Mouse (Mus musculus) embryonic fibroblast, embryonic 13.5 days (primary cell): ENCODE measurements at regions not wholly inside any gene's neighbourhood (a gene's known extent, or its start where the extent isn't known, plus 50 kb on each side); places are given as distances from the start of the nearest gene placed in this dataset.

ENCODE experiments used
- CTCF ChIP-seq: IDR thresholded peaks from 2 replicates; pipeline ENCODE4 v1.5.1; 2011; ENCODE audit warnings: mild to moderate bottlenecking, control low read depth, low read length, moderate library complexity, borderline replicate concordance; ENCODE audit not compliant: insufficient read depth
- POLR2A ChIP-seq: IDR thresholded peaks from 2 replicates; pipeline ENCODE4 v1.6.1; 2011; ENCODE audit warnings: low read depth, mild to moderate bottlenecking, control low read depth, low read length, moderate library complexity

DNA sequence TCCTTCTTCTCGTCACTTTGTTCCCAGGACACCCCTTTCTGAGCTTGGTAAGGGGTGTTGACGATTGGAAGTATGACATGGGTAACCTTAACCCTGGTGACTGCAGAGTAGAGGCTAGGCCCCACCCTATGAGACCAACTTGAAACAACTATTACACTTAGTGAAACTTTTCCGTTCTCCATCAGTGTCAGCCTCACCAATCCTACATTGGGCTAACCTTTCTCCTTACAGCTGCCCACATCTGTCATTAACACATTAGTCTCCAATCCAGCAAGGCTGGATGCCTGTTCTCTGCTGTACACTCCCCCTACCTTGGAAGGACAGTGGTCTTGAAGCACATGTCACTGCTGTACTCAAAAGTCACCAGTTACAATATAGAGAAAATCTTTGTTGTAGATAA is 186.9 kb downstream of the Thbs2 start:
- TF ChIP-seq POLR2A: no peak
- TF ChIP-seq CTCF: no peak
